Mouse (Mus musculus): ENCODE results near the gene Adrb1.
A peak's percentile ranks its signal among the peaks of the same experiment; 100 is the strongest.
"Not testable (repeated sequence)": the region's sequence is repeated elsewhere in the genome, so short reads cannot be mapped to it uniquely, and the experiment has no call there.

Gene Adrb1

DNA sequence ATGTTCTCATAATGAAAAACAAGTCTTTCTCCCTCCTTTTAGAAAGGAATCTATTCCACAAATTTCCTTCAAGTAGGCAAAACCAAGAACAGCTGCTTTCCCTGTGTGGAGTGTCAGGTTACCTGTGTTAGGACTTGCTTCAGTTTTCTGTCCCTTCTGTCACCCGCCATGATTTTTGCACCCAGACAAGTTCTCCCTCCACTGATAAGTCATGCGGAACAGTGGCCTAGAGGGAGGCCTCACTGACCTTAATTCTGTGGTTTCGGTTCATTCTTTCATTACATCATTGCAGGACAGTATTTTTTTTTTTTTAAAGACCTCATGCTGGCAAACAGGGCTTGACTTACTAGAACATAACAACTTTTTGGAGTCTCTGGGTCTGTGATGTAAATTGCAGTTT, 27.3 kb downstream of the Adrb1 start:
- no peak for DNase-seq (ENCODE audit: low spot score in 2 of 2)

DNA sequence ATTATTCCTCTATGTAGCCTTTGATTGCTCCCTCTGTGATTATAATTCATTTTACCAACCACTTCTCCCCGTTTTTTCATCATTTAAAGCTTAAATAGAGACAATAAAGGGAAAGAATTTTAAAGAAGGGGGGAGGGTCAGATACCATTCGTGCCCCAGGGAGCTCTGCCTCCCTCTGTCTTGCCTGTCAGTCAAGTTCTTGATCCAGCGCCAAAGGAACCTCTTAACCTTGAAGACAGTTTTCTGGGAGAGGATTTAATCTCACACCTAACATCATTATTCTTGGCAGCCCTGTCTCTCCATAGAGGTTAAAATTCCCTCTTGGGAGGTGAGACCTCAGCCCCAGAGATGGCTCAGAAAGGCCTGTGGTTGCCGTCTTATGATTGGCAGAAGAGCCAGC, 28.7 kb downstream of the Adrb1 start:
- no peak for DNase-seq (ENCODE audit: low spot score in 2 of 2)

DNA sequence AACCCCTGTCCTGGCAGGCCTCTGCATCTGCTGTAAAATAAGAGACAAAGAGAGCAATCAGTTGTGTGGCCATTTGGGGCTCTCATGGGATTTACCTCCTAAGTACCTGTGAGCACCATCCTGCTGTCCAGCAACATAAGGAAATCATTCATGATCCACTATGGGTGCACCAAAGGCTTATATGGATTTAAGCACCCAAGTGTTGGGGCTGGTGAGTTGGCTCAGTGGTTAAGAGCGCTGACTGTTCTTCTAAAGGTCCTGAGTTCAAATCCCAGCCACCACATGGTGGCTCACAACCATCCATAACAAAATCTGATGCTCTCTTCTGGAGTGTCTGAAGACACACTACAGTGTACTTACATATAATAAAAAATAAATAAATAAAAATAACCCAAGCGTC, 32.5 kb downstream of the Adrb1 start:
- DNase-seq (ENCODE audit: low spot score in 2 of 2): not testable (repeated sequence)

DNA sequence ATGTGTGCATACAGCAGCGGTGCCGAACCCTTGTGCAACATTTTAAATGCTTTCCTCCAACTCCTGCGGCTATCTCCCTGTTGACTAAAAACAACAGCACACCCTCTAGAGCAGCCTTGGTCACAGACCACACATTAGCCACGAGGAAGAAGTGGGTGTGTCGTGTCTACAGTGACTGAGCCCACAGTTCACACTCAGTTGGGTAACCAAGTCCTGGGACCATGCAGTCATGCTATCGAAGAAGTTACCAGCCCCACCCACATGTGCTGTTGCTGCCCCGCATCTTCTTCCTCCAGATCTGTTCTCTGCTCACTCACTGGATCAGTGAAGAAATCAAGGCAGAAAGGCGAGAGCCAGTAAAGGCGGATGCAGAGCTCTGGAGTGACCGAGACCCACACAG, 34.4 kb downstream of the Adrb1 start:
- no peak for DNase-seq (ENCODE audit: low spot score in 2 of 2)

DNA sequence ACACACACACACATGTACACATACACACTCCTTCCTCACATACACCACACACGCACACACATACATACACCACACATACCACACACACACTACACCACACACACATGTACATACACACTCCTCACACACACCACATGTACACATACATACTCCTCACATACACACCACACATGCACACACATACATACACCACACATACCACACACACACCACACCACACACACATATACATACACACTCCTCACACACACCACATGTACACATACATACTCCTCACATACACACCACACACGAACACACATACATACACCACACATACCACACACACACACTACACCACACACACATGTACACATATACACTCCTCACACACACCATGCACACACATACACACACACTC, 36.3 kb downstream of the Adrb1 start:
- DNase-seq (ENCODE audit: low spot score in 2 of 2): no peak

DNA sequence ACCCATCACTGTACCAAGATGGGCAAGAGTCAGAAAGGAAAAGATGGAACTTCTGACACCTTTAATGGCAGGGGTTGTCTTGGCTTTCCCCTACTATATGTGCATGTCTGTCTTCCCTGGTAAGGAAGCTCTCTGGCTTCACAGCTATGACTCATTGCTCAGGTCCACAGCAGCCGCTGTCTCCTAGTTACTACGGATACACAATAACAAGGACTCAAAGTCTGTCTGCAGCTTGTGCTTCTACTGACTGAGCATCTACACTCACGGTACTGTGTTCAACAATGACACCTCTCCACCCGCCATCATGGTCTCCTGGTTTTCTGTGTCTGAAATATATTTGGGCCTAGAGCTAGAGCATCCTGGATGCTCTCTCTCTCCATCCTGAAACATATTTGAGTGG, 37.7 kb downstream of the Adrb1 start:
- no peak for DNase-seq (ENCODE audit: low spot score in 2 of 2)

DNA sequence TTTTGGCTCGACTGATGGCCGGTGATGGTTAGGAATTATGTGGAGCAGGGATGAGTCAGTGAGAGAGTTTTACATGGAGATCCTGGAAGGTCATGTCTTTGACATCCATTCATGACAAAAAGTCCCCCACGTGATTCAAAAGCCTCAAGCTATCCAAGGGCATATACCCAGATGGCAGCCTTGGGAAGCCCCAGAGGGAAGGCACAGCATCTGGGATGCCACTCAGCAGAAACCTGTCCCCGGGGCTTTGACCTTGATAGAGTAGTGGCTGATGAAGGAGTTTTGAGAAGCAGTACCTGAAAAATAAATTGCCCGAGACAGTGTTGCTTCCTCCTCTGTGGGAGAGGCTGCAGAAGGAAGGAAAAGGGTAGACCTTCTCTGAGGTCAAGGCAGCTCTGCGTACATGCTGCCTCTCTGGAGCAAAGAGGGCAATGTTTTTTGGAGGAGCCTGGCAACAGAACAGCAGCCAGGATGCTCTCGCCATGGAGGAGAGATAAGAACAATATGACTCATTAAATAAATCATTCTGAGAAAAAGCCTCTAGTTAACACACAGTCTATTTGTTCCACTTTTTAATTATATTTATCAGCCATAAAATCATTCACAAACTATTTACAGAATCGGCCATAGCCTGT, 38.4 kb downstream of the Adrb1 start:
- DNase-seq (ENCODE audit: low spot score in 2 of 2): no peak

DNA sequence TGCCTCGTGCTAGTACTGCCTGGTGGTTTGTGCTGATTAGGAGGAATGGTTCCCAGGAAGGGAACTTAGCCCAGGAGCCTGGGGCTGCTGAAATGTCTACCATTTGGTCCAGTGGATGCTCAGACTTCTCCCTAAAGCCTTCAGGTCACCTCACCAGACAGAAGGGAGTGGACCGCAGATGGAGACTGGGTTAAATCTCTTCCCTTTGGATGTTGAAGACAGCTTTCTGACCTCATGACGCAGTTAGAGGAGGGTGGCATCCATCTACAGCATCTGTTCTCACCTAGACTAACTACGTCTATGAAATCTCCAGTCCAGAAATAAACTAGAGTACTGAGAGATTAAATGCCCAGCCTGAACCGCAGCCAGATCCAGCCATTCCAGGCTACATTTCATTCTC, 39.1 kb downstream of the Adrb1 start:
- no peak for DNase-seq (ENCODE audit: low spot score in 2 of 2)

DNA sequence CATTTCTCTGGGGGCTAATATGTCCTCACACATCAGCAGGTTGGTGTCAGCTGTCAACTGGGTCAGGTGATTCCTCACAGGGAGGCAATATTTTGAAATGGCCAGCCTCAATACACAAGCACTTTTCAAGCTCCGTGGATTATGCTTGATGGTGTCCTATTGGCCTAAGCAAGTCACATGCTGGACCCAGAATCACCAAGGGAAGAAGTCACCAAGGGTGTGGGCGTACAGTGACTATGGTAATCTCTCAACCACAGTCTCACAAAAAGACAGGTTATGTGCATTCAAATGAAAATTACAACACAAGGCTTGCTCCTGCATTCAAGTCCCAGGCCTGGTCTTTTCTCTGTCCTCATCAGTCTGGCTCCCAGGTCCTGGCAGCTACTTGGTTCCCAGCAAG, 39.7 kb downstream of the Adrb1 start:
- no peak for DNase-seq (ENCODE audit: low spot score in 2 of 2)

DNA sequence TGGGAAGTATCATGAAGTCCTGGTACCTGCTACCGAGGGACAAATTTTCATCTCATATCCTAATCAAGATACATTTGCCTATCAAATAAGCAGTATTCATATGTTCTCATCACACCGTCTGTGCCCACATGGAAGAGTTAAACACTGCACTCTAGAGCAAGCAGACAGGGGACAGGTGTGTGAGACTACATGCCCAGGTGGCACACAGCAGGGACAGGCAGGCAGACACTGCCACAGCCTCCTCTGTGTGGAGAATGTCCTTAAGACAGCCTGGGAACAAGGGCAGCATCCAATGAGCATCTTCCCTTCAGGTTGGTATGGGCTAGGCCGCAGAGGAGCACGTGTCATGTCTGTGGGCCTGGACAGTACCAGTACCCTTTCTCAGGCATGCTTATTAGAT, 40.7 kb downstream of the Adrb1 start:
- no peak for DNase-seq (ENCODE audit: low spot score in 2 of 2)

DNA sequence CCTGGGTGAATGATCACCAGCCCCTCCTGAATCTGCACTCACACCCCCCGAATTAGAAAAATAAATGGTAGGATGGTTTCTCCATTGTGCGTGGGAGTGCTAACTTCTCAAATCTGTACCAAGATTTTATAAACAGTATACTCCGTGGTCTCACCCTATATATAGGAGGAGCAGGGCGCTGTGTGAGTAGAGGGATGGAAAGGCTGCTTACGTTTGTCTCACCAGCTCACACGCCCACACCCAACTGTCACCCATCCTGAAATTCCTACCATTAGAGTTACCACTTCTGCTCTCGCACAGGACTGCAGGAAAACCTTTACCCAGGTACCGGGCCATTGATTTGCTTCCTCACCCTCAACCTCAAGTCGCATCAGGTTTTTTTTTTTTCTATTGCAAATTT, 47.0 kb downstream of the Adrb1 start:
- DNase-seq (ENCODE audit: low spot score in 2 of 2): no peak

DNA sequence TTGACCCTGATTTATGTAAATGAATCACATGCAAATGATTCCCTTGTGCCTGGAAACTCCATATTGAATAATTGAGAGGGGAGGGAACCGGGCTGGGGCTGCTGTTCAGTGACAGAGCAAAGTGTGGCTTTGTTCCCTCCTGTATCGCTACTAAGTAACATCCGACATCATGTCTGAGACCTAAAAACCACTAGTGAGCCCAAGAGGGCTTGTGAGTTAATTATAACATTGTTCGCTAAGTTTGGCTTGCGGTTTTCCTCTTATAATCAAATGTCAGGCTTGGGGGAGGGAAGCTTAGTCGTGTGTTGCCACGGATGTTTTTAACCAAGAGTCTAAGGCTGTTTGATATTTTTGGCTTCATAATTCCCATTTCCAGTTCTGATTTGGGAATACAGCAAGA, 50.2 kb downstream of the Adrb1 start:
- no peak for DNase-seq (ENCODE audit: low spot score in 2 of 2)

DNA sequence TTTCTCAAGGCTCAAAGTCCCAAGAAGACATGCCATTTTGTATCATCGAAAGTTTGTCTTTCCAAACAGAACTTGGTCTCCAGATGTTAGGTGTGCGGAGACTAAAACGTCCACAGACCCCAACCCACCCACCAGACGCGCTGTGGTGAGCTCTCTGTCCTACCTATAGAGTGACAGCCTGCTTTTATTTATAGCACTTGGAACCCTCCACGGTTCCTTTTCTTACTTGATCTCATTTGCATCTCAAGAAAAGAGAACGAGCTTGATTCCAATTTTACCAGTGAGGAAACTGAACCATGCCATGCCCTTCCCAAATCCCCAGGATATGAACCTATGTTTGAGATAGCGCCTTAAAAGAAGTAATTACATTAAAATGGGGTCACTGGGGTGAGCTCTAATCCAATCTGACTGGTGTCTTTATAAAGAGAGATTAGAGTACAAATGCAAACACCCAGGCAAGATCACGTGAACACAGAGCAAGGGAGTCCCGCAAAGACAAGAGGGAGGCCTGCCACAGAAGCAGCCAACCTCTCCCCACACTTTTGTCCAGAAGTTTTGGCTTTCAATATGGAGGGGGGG, 51.5 kb downstream of the Adrb1 start:
- no peak for DNase-seq (ENCODE audit: low spot score in 2 of 2)

DNA sequence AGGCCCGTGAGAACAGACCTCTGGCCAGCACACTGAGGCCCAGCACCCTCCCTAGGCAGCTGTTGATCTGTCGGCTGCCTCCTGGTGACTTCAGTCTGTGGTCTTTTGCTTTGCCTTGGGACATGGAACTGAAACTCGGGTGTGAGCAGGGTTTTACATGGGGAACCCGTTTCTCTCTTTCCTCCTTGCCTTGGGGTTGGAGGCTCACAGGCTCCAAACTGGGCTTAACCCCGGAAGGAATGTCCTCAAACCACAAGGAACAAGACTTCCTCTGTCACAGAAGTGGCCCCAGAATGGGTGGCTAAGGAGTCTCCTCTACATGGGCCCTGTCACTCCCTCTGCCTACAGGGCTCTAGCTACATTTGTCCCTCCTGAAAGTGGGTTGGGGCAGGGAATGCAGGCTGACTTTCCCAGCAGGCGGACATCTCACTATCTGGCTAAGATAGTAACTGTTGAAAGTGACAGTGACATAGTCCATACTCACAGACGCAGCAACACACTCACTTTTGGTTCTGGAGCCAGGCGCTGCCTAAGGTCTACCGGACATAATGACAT, 52.5 kb downstream of the Adrb1 start:
- DNase-seq (ENCODE audit: low spot score in 2 of 2): no peak

DNA sequence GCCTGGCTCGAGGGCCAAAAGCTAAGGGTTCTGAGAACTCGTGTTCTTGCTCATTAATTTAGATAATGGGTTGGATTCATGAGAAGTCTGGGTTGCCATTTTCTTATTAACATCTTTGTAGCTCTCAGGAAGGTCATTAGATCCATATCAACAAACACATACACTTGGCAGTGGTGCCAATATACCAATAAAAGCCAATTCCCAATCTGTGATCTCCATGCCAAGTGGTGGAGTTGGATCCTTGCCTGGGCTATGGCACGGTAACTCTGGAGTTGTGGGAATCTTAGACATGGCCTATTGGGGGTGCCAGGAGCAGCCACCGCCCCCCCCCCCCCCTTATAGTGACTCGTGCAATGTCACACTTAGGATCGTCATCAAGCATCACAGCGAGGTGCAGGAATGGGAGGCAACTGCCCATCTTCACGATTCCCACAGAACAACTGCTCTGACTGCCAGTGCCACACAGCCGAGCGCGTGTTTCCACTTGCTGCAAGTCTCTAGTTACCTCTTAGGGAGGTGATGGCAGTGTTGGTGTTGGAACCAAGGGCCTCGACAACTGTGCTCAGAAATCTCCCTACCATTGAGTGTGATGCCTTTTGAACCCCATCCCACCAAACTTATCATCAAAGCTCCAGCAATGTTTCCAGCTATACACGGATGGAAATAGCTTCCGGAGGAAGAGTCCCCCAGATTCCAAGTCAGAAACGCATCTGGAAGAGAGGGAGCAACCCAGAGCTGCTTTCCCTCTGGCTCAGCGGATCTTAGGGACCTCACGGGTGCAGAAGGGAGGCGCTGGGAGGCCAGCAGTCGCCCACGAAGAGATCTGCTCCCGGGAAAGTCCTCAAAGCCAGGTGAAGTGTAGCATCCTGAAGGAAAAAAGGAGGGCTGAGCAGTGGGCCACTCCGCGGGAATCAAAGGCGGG, 53.2 kb downstream of the Adrb1 start:
- DNase-seq (ENCODE audit: low spot score in 2 of 2): no peak

DNA sequence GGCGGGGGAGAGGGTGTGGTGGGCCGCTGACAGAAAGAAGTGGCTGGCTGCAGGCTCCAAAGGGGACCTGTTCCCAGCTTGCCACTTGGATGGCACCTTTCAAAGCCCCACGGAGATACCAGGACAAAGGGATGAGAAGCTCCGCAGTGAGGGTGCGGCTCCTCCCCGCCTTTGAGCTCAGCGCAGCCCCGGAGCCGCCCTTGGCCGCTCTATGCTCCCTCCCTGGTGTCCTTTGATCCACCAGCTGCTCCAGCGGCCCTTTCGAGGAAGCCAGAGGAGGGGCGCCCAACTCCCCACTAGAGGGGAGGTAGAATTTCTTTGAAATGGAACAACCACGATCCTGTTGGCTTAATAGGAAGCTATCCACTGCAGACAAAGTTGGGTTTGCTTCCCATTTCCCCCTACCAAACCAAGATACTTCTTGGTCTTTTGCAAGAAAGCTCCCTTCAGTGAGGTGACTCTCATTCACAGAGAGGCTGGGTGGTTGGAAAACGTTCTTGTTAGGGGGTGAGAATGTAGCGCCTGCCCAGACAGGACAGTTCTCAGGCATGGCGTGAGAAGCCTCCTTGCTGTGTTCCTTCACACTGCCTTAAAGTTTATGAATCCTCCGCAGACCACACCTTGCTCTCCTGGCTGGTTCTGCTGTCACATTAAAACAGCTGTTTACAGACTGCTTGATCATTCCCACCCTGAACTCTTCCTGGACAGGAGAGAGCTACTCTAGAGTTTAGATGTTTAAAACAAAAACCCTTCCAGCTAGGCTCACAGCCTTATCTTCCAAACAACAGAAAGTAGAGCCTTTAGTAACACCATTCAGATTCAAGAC, 54.1 kb downstream of the Adrb1 start:
- DNase-seq (ENCODE audit: low spot score in 2 of 2): no peak

DNA sequence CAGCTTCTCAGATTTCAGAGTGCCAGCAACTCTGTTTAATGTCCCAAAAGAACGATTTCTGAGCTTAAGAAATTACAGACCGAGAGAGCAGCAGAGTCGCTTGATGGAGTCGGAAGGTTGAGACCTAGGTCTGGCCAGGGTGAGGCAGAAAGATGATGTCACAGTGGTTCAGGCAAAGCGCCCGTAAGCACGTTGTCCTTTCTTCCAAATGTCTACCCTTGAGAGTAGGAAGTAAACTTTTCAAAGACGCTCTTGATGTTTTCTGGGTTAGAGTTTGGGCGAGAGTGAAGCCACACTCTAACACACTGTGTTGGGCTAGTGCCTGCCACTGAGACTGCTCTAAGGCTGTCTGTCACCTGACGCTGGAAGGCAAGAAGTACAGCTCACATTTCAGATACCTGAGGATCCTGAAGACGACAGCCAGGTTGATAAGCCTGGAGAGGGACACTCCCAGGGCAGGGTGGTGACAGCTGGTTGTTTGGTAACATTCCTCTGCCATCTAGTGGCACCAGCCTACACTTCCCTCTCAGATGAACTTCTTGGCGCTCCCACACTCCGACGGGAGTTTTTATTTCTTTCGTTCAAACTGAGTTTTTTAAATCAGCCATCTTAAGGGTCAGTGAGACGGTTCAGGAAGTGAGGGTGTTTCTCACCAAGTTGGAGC, 54.9 kb downstream of the Adrb1 start:
- DNase-seq (ENCODE audit: low spot score in 2 of 2): peak in 1 of 2 experiments; percentile 50

DNA sequence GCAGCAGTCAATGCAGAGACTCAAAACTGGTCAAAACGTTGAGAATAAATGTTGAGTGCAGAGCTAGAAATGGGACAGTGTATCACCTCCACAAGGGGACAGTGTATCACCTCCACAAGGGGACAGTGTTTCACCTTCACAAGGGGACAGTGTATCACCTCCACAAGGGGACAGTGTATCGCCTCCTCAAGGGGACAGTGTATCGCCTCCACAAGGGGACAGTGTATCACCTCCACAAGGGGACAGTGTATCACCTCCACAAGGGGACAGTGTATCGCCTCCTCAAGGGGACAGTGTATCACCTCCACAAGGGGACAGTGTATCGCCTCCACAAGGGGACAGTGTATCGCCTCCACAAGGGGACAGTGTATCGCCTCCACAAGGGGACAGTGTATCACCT, 56.5 kb downstream of the Adrb1 start:
- not testable (repeated sequence) for DNase-seq (ENCODE audit: low spot score in 2 of 2)
